Mouse (Mus musculus) brown adipose tissue, adult 24 weeks (tissue): ENCODE results near the gene Mroh2b. TPM values are rescaled to one million over a fixed set of nuclear protein-coding genes. Genes with fewer than 3 reads are reported as not detected.

Experiments
- H3K27ac ChIP-seq: fragments of 200-500 bp; replicated peaks from 2 replicates; pipeline ENCODE4 v1.5.1; 2012; ENCODE audit warnings: low read depth, mild to moderate bottlenecking, low read length
- H3K4me1 ChIP-seq: fragments of 200-500 bp; 2 replicates; pipeline ENCODE4 v1.6.1; 2012; ENCODE audit warnings: low read length, mixed read lengths; ENCODE audit not compliant: control insufficient read depth, insufficient read depth, insufficient read length
- H3K4me3 ChIP-seq: fragments of 200-500 bp; 2 replicates; pipeline ENCODE4 v1.5.1; 2012; ENCODE audit warnings: low read depth, mild to moderate bottlenecking, low read length, moderate library complexity; ENCODE audit not compliant: insufficient read depth
- polyA plus RNA-seq: library from polyadenylated mRNA; stranded (reverse); fragments of >200 nt; gene quantifications from 2 replicates; pipeline ENCODE4 v1.2.4, GENCODE M21; 2012; ENCODE audit not compliant: missing spikeins, insufficient read depth, insufficient read length

The Mroh2b gene
- not detected in 2 replicates for polyA plus RNA-seq

DNA sequence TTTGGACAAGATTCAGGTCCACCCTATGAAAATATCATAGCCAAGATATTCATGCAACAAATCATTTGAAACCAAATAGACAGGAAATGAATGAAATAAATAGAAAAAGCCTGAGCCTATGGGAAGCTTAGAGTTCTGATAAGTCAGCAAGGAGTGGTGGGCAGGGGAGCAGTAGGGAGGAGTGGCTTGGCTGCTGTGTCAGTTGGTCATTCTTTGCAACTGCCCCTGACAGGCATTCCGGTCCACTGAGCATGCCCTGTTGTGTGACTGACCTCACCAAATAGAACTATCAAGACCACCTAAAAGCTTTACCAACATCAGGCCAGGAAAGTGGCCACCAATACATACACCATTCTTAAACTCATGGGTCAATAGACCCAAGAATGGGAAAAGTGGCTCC is at the start of gene Mroh2b:
Gene Mroh2b, plus strand, starts transcription at position 301 of the 400 bp plus-strand sequence.
- H3K27ac ChIP-seq = no peak within 1 kb of the TSS
- no peak within 1 kb of the TSS for H3K4me3 ChIP-seq

GRCm38 (mm10) chr15:4850015-4850414 is 48.5 kb upstream of the Mroh2b start:
- H3K4me1 ChIP-seq = no peaks in the 10 kb centered on the region

More for the DNA sequence above, at the start of gene Mroh2b:
- H3K4me1 ChIP-seq = no peaks in the 10 kb centered on the region

GRCm38 (mm10) chr15:4894962-4895361 is 3.6 kb upstream of the Mroh2b start:
- Histone ChIP-seq H3K4me1 (no peaks in the 10 kb centered on the region), H3K27ac (no peak overlapping the region), H3K4me3 (no peak overlapping the region)

More at GRCm38 (mm10) chr15:4850015-4850414, 48.5 kb upstream of the Mroh2b start:
- Histone ChIP-seq H3K27ac (no peak overlapping the region), H3K4me3 (no peak overlapping the region)

DNA sequence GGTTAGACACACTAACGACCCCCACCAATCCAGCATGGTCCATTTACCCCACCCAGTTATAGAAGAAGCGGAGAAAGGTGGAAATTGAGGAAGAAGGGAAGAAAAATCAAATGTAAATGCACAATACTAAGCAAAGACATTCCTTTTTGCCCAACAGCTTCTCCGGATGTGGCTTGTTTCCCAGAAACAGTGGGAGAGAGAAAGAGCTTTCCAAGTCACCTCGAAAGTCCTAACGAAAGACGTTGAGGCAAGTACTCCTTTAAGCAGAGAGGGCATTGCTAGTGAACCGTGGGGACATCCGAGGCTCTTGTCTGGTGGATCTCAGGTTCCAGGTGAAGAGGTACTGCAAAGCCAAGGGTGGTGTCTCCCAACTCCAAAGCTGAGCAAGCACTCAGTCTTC is 36.2 kb downstream of the Mroh2b start:
- Histone ChIP-seq H3K4me1 (no peaks in the 10 kb centered on the region), H3K27ac (no peak overlapping the region), H3K4me3 (no peak overlapping the region)

GRCm38 (mm10) chr15:4973355-4973754 is 74.8 kb downstream of the Mroh2b start:
- no peak overlapping the region for H3K4me3 ChIP-seq
- H3K27ac ChIP-seq = no peak overlapping the region

DNA sequence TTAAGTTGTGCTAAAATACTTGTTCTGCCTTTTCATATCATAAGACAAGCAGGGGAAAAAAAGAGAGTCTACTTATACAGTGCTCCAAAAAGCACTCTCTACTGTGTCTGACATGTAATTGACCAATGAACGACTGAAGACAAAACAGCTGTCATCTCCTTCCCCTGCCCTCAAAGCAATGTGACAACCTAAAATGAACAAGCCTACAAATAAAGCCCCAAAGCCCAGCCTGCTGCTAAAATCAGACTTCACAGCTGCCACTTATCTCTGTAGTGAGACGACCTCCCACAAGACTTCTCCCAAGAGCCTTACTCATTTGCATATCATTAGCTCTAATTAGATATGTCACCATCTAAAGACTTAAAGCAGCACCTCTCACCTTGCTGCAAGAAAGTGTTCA is 104.4 kb downstream of the Mroh2b start:
- H3K27ac ChIP-seq = no peak overlapping the region
- no peaks in the 10 kb centered on the region for H3K4me1 ChIP-seq
- no peak overlapping the region for H3K4me3 ChIP-seq

More at GRCm38 (mm10) chr15:4973355-4973754, 74.8 kb downstream of the Mroh2b start:
- no peaks in the 10 kb centered on the region for H3K4me1 ChIP-seq

DNA sequence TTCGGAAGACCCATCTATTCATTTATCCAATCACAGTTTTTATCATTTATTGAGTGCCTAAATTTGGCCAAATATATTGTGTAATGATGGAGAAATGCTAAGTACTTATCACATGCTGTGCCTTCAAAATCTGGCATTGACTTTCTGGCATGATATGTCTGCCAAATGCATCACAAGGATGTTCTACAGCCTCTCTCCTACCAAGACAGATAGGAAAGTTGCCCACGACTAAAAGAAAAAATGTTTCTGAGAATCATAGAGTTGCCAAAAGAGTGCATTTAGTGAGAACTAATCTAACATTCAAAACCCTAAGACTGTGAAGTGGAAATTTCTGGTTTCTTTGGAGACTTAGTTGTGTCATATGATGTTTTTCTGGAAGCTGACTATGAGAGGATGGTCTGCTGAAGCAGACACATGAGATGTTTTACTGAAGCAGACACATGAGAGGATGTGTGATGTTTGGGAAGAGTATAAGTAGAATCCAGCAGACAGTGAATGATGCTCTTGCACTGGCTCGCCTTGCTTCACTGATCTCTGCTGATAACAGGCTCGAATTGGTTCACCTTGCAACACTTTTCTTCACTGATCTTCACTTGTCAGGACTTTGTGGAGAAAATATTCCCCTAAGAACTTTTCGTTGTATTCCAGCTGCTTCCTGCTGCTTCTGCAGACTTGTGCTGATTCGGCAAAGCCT is 105.1 kb downstream of the Mroh2b start:
- no peaks in the 10 kb centered on the region for H3K4me1 ChIP-seq
- H3K27ac ChIP-seq = no peak overlapping the region
- no peak overlapping the region for H3K4me3 ChIP-seq

- H3K27ac ChIP-seq = no peak overlapping the region
- H3K4me3 ChIP-seq = peak overlapping the region; percentile 32
- no peaks in the 10 kb centered on the region for H3K4me1 ChIP-seq
These were observed 111.1 kb downstream of the Mroh2b start for GRCm38 (mm10) chr15:5009644-5010107.

Other genes starting within 250 kb of the Mroh2b start
- 0.71 TPM in 1 of 2 replicates, not detected in the other for gene C6, start 171.6 kb upstream of the Mroh2b start, polyA plus RNA-seq
- gene C7, start 165.0 kb downstream of the Mroh2b start, polyA plus RNA-seq = 8.4 and 12.2 TPM in 2 replicates
- 1.6 and 2.4 TPM in 2 replicates for gene Card6, start 209.8 kb downstream of the Mroh2b start, polyA plus RNA-seq
- 272 and 605 TPM in 2 replicates for gene Rpl37, start 217.9 kb downstream of the Mroh2b start, polyA plus RNA-seq
- 18.6 and 23.4 TPM in 2 replicates for gene Prkaa1, start 245.1 kb downstream of the Mroh2b start, polyA plus RNA-seq